Mouse (Mus musculus) kidney, embryonic 15.5 days (tissue): ENCODE measurements at regions not wholly inside any gene's neighbourhood (a gene's known extent, or its start where the extent isn't known, plus 50 kb on each side); places are given as distances from the start of the nearest gene placed in this dataset.
A peak's percentile ranks its signal among the peaks of the same experiment; 100 is the strongest.

Experiments used
- ATAC-seq: fragments of 200-750 bp; cut with Nextera tagmentation; replicated peaks from 2 replicates; pipeline ENCODE4 v1.8.0; 2017; ENCODE audit warnings: moderate TSS enrichment; ENCODE audit not compliant: low FRiP score
- H3K27ac ChIP-seq: fragments of 300-500 bp; sonication (generic); 2 replicates; pipeline ENCODE4 v1.5.1; 2015; ENCODE audit warnings: mild to moderate bottlenecking, inconsistent platforms
- H3K27me3 ChIP-seq: fragments of 300-500 bp; sonication (generic); 2 replicates; pipeline ENCODE4 v1.6.1; 2015; ENCODE audit warnings: inconsistent platforms
- H3K36me3 ChIP-seq: fragments of 300-500 bp; sonication (generic); 2 replicates; pipeline ENCODE4 v1.6.1; 2015; ENCODE audit warnings: inconsistent platforms
- H3K4me1 ChIP-seq: fragments of 300-500 bp; sonication (generic); 2 replicates; pipeline ENCODE4 v1.6.1; 2015; ENCODE audit warnings: inconsistent platforms
- H3K4me2 ChIP-seq: fragments of 300-500 bp; sonication (generic); 2 replicates; pipeline ENCODE4 v1.6.1; 2015; ENCODE audit warnings: moderate library complexity, mild to moderate bottlenecking, inconsistent platforms
- H3K4me3 ChIP-seq: fragments of 300-500 bp; sonication (generic); replicated peaks from 2 replicates; pipeline ENCODE4 v1.5.1; 2015; ENCODE audit warnings: mild to moderate bottlenecking, inconsistent platforms
- H3K9ac ChIP-seq: fragments of 300-500 bp; sonication (generic); 2 replicates; pipeline ENCODE4 v1.6.1; 2015; ENCODE audit warnings: mild to moderate bottlenecking, inconsistent platforms
- H3K9me3 ChIP-seq: fragments of 300-500 bp; sonication (generic); replicated peaks from 2 replicates; pipeline ENCODE4 v1.6.1; 2016; ENCODE audit warnings: inconsistent platforms
- WGBS: fragments of 180-500 bp; shearing (Covaris S2); methylation state at CpG from one replicate; pipeline ENCODE4 v1.1.7; 2015; ENCODE audit warnings: mixed read lengths; 5-methylcytosine and 5-hydroxymethylcytosine counted together

DNA sequence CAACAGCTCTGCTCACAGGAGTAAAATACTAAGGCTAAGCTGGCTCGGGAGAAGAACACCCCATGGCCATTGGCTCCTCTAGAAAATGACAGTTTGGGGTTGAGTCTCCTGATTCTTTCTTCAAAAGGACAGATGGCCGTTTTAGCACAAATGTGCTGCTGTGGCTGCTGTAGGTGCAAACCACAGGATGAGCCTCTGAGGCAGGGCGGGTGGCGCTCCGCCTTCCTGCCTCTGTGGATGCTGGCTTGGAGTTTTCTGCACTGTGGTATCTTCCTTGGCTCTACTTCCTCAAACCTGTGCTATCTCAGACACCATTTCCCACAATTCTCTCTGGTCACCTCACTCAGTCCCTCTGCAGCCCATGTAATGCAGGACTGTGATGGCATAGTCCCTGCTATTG lies 317.8 kb upstream of the Prickle1 start:
- no peaks in the 10 kb centered on the region for H3K27me3 ChIP-seq
- H3K4me2 ChIP-seq = no peak overlapping the region
- 66% methylated on average over 5 of the region's 5 CpGs for WGBS
- H3K4me1 ChIP-seq = peaks cover 21% of the 10 kb centered on the region
- H3K27ac ChIP-seq = no peak overlapping the region
- no peak for ATAC-seq
- no peak overlapping the region for H3K9ac ChIP-seq
- H3K36me3 ChIP-seq = no peaks in the 10 kb centered on the region
- no peaks in the 10 kb centered on the region for H3K9me3 ChIP-seq
- no peak overlapping the region for H3K4me3 ChIP-seq

DNA sequence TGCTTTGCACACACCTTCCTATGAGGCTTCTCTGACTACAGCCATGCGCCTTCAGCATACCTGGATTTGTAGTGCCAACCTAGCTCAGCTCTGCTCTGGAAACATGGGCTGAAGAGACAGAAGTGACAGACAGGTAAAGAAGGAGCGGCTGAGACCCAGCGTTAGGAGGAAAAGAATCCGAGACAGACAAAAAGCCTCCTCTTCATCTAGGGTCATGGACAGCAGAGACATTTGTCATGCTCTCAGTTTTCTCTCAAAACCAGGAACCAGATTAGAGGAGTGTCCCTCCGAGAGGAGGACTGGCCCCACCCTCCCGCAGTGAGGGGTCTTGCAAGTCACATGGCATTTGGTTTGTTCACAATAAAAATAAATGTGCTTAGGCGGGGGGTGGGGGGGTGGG lies 317.4 kb upstream of the Prickle1 start:
- 33% methylated on average over 7 of the region's 7 CpGs for WGBS
- H3K4me3 ChIP-seq = no peak overlapping the region
- ATAC-seq = no peak
- H3K36me3 ChIP-seq = no peaks in the 10 kb centered on the region
- no peaks in the 10 kb centered on the region for H3K27me3 ChIP-seq
- H3K9me3 ChIP-seq = no peaks in the 10 kb centered on the region
- H3K4me2 ChIP-seq = no peak overlapping the region
- peaks cover 21% of the 10 kb centered on the region for H3K4me1 ChIP-seq
- no peak overlapping the region for H3K9ac ChIP-seq
- no peak overlapping the region for H3K27ac ChIP-seq

DNA sequence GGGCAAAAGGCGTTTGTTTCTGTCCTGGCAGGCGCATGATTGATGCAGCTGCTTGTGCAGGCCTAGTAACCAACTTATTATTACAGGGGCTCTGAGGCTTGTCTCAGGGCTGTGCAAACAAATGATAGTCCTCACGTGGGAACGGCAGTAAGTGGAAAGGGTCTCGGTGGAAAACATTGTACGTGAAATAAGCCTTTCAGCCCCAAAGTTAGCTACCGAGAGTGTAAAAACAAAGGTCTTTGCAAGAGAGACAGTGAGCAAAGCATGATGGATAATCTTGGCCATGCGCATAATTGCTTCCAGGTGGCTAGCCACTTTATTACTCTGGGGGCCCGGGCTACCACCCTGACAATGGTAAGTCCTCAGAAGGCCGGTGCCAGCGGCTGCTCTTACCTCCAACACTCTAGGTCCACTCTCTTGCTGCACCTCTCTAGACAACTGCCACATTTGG lies 315.3 kb upstream of the Prickle1 start:
- H3K4me2 ChIP-seq = no peak overlapping the region
- H3K36me3 ChIP-seq = no peaks in the 10 kb centered on the region
- H3K27me3 ChIP-seq = no peaks in the 10 kb centered on the region
- WGBS = 26% methylated on average over 11 of the region's 11 CpGs
- H3K9ac ChIP-seq = no peak overlapping the region
- H3K4me1 ChIP-seq = peaks cover 8% of the 10 kb centered on the region
- H3K9me3 ChIP-seq = no peaks in the 10 kb centered on the region
- ATAC-seq = no peak
- no peak overlapping the region for H3K27ac ChIP-seq
- no peak overlapping the region for H3K4me3 ChIP-seq

DNA sequence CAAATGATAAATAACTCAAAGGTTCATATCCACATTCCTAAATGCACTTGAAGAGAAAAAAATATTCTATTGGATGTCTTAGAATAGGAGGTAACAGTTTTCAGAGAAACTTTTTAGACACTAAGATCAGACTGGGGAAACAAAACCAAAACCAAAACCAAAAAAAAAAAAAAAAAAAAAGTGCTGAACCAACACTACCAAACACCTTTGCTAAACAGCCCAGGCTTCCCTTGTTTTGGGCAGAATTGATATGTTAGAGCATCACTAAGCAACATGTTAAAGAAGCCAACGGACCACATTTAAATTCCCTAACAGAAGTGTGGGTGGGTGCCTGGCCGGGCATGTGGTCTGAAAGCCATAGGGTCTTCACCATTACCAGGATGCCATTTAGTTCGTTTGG lies 314.5 kb upstream of the Prickle1 start:
- H3K4me2 ChIP-seq = no peak overlapping the region
- H3K9ac ChIP-seq = no peak overlapping the region
- H3K9me3 ChIP-seq = no peaks in the 10 kb centered on the region
- no peak overlapping the region for H3K4me3 ChIP-seq
- ATAC-seq = no peak
- no peaks in the 10 kb centered on the region for H3K36me3 ChIP-seq
- no peaks in the 10 kb centered on the region for H3K27me3 ChIP-seq
- 88% methylated on average over 3 of the region's 3 CpGs for WGBS
- H3K4me1 ChIP-seq = peaks cover 8% of the 10 kb centered on the region
- H3K27ac ChIP-seq = no peak overlapping the region

DNA sequence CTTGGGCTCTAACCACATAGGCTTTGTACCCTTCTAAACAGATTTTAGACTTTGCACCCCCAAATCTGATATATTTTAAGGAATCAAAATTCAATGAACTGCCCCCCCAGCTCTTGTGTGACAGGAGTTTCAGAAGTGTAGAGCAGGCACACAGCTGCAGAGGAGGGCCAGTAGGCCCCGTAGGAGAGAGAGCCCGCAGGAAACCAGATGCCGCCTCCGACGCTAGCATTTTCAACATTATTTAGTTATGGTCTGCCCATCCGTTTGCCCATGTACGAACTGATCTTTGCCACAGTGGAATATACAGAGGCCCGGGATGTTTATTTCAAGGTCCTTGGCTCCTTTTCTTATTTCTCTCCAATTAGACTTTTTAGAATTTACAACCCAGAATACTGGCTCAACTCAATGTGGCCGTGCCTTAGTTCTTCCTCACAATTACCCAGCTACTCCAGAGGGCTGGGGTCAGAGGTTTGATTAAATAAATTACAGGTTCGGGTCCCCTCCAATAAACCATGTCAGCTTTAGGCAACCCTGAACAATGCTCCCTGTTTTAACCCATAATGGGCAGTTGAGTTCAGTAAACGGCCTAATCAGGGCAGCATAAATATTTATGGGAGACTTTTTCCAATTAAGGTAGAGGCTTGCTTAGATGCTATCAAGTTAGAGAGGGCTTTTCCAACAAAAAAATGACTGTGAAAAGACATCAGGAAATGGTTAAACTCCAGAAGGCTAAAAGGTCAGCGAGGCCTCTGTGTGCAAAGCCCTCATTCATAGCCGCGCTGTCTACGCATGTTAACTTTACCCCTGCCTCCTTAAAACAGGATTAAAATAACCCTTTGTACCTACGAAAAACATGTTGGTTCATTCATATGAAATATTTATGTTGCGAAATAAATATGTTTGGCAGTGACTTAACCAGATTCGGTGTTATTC lies 308.2 kb upstream of the Prickle1 start:
- Histone ChIP-seq H3K27ac (peak overlapping the region; percentile 54; the same call in 1 of the 2 replicates), H3K9me3 (no peaks in the 10 kb centered on the region), H3K4me3 (no peak overlapping the region), H3K4me2 (no peak overlapping the region), H3K36me3 (no peaks in the 10 kb centered on the region), H3K4me1 (peaks cover 19% of the 10 kb centered on the region), H3K9ac (no peak overlapping the region), H3K27me3 (no peaks in the 10 kb centered on the region)
- peak; percentile 25; the same call in 1 of the 2 replicates for ATAC-seq
- 33% methylated on average over 18 of the region's 18 CpGs for WGBS

DNA sequence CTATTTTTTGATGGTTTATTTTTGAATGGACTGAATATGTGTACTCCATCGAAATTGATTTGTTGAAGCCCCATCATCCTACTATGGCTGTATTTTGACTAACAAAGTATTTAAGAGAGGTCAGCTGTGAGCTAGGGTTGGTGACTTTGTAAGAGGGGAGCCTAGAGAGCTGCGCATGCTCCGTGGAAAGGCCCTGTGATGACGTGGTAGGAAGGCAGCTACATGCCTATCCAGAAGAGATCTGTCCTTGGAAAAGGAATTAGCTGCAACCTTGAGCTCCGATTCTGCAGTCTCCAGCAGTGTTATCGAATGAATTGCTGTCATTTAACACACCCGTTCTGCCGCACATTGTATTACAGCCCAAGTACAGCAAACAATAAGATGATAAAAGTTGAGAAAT lies 287.1 kb upstream of the Prickle1 start:
- Histone ChIP-seq H3K4me1 (peaks cover 4% of the 10 kb centered on the region; the same call in 1 of the 2 replicates), H3K27me3 (no peaks in the 10 kb centered on the region), H3K9me3 (no peaks in the 10 kb centered on the region), H3K9ac (no peak overlapping the region), H3K27ac (no peak overlapping the region), H3K4me2 (no peak overlapping the region), H3K36me3 (no peaks in the 10 kb centered on the region), H3K4me3 (no peak overlapping the region)
- no peak for ATAC-seq
- 94% methylated on average over 8 of the region's 8 CpGs for WGBS

DNA sequence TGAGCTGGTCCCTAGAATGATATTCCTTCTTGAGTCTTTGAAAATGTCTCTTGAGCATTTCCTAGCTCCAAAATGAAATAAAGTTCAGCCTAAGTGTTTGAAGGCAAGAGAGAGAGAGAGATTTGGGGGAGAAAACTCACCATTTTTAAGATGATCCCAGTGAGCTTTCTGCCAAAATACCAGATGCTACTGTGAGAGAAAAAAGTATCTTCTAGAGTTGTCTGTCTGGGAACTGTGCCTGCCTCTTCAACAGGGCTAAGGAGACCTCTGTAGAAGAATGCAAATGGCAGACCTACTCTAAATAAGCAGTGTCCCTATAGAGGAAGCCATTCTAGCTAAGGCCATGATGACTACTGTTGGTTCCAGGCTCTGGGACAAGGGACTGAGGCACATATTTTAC lies 285.6 kb upstream of the Prickle1 start:
- H3K27ac ChIP-seq = no peak overlapping the region
- no peak overlapping the region for H3K4me3 ChIP-seq
- H3K4me1 ChIP-seq = peaks cover 4% of the 10 kb centered on the region; the same call in 1 of the 2 replicates
- H3K9me3 ChIP-seq = no peaks in the 10 kb centered on the region
- no peak overlapping the region for H3K9ac ChIP-seq
- no peaks in the 10 kb centered on the region for H3K27me3 ChIP-seq
- H3K36me3 ChIP-seq = no peaks in the 10 kb centered on the region
- ATAC-seq = no peak
- no peak overlapping the region for H3K4me2 ChIP-seq

DNA sequence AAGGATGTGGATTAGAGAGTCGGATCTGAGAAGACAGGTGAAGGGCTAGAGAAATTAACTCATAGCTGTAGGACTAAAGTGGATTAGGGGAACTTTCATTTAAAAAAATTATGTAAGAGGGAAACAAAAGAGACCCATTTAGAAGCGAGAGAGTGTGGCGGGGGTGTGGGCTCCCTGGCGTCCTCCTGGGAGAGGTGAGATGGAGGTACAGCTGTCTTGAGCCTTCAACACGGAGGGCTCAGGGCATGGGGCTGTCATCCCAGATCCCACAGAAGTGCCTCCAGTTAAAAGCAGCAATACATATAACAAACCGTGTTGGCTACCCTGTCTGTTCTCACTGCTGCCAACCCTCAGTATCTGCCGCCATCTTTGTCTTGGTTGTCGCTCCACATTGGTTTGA lies 284.6 kb upstream of the Prickle1 start:
- no peak for ATAC-seq
- Histone ChIP-seq H3K4me3 (no peak overlapping the region), H3K27me3 (no peaks in the 10 kb centered on the region), H3K9ac (no peak overlapping the region), H3K27ac (no peak overlapping the region), H3K4me2 (no peak overlapping the region), H3K36me3 (no peaks in the 10 kb centered on the region), H3K9me3 (no peaks in the 10 kb centered on the region), H3K4me1 (peaks cover 4% of the 10 kb centered on the region; the same call in 1 of the 2 replicates)
- WGBS = 91% methylated on average over 8 of the region's 8 CpGs

DNA sequence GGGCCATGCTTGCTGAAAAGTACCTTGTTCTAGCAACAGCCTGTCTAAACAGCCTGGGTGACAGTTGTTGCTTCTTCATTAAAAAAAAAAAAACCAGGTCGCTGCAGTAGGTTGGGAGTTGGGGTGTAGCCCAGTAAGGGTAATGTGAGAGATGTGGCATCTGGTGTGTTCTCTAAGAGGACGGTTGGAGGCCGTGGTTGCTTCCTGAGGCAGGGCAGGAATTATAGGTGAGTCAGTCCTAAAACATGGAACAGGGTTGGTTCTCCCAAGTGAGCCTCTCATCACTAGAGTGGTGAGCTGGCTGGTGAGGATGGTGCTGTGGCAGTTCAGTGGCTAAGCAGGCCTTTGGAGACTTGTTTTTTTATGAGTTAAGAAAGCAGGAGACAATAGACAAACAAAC lies 283.3 kb upstream of the Prickle1 start:
- Histone ChIP-seq H3K4me3 (no peak overlapping the region), H3K4me2 (no peak overlapping the region), H3K9ac (no peak overlapping the region), H3K27ac (no peak overlapping the region), H3K27me3 (no peaks in the 10 kb centered on the region), H3K36me3 (no peaks in the 10 kb centered on the region), H3K4me1 (peaks cover 4% of the 10 kb centered on the region; the same call in 1 of the 2 replicates), H3K9me3 (no peaks in the 10 kb centered on the region)
- ATAC-seq = no peak
- WGBS = 62% methylated on average over 3 of the region's 3 CpGs

DNA sequence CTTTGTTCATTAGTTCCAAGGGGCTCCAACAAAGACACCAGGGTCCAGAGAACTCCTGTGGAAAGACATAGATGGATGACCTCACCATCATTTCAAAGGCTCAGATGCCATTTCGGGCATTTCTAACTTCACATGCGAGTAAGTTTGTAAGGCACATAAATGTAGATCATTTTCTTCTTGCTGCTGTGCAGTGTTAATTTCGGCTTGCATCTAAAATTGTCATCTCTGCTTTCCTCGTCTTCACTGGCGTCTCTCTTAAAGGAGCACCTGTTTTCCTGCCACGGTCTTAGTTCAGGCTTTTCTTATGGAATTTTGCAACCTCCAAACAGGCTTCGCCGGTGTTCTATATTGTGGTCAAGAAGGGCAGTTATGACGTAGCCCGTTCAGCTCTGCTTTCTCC lies 280.6 kb upstream of the Prickle1 start:
- Histone ChIP-seq H3K27me3 (no peaks in the 10 kb centered on the region), H3K4me3 (no peak overlapping the region), H3K4me1 (peaks cover 4% of the 10 kb centered on the region; the same call in 1 of the 2 replicates), H3K9me3 (no peaks in the 10 kb centered on the region), H3K4me2 (no peak overlapping the region), H3K27ac (no peak overlapping the region), H3K9ac (no peak overlapping the region), H3K36me3 (no peaks in the 10 kb centered on the region)
- WGBS = 86% methylated on average over 10 of the region's 10 CpGs
- no peak for ATAC-seq

DNA sequence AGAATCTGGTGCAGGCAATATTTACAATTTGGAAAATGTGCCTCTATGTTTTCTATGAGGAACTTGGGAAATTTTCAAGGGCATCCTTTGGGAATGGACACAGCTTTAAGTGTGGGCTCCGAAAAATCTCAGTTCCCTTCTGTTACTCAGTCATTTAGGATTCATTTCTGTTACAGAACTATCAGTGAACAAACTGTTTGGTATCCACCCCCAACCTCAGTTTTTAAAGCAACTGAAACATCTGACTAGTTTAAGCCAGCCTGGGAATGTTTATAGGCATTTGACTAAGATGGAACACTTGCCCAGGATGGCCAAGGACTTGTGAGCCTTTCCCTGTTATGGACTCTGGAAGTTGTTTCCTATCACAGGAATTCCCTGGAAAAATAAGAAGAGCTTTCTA lies 280.0 kb upstream of the Prickle1 start:
- Histone ChIP-seq H3K9me3 (no peaks in the 10 kb centered on the region), H3K4me3 (no peak overlapping the region), H3K4me1 (peaks cover 4% of the 10 kb centered on the region; the same call in 1 of the 2 replicates), H3K27ac (no peak overlapping the region), H3K27me3 (no peaks in the 10 kb centered on the region), H3K9ac (no peak overlapping the region), H3K4me2 (no peak overlapping the region), H3K36me3 (no peaks in the 10 kb centered on the region)
- 88% methylated on average over 1 of the region's 1 CpGs for WGBS
- ATAC-seq = no peak

DNA sequence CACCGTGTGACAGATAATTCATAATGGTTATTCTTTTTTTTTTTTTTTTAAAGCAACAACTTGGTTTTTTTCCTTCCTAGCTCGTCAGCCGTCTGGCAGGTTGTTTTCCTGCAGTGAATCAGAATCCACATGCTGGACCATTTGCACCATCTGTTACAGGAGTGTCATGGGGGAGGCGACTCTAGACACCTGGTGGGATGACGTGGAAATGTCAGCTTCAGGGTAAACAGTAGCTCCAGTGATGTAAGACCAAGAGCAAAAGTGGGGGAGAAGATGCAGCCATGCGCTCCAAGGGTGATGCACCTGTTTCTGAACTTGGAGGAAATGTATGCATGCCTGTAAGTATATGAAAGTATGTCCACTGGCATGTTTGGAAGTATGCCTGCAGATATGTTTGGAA lies 278.5 kb upstream of the Prickle1 start:
- Histone ChIP-seq H3K4me1 (no peaks in the 10 kb centered on the region), H3K27me3 (no peaks in the 10 kb centered on the region), H3K4me2 (no peak overlapping the region), H3K9me3 (no peaks in the 10 kb centered on the region), H3K4me3 (no peak overlapping the region), H3K9ac (no peak overlapping the region), H3K36me3 (no peaks in the 10 kb centered on the region), H3K27ac (no peak overlapping the region)
- no peak for ATAC-seq
- WGBS = 58% methylated on average over 6 of the region's 6 CpGs
